Mouse (Mus musculus) forebrain, embryonic 12.5 days (tissue): Measurements from ENCODE around the gene Prkag3. TPM values are rescaled to one million over a fixed set of nuclear protein-coding genes. Genes with fewer than 3 reads are reported as not detected.

ENCODE experiments used
- ATAC-seq: fragments of 200-750 bp; cut with Nextera tagmentation; 2 replicates; pipeline ENCODE4 v1.8.0; 2017; ENCODE audit warnings: moderate TSS enrichment; ENCODE audit not compliant: low FRiP score
- H3K27ac ChIP-seq: fragments of 300-500 bp; sonication (generic); 2 replicates; pipeline ENCODE4 v1.5.1; 2016; ENCODE audit warnings: mild to moderate bottlenecking
- H3K27me3 ChIP-seq: fragments of 300-500 bp; sonication (generic); 2 replicates; pipeline ENCODE4 v1.6.1; 2016; ENCODE audit warnings: mild to moderate bottlenecking
- H3K36me3 ChIP-seq: fragments of 300-500 bp; sonication (generic); replicated peaks from 2 replicates; pipeline ENCODE4 v1.6.1; 2016; ENCODE audit warnings: mild to moderate bottlenecking
- H3K4me1 ChIP-seq: fragments of 300-500 bp; sonication (generic); 2 replicates; pipeline ENCODE4 v1.6.1; 2016
- H3K4me2 ChIP-seq: fragments of 300-500 bp; sonication (generic); 2 replicates; pipeline ENCODE4 v1.6.1; 2016; ENCODE audit warnings: mild to moderate bottlenecking, moderate library complexity
- H3K4me3 ChIP-seq: fragments of 300-500 bp; sonication (generic); replicated peaks from 2 replicates; pipeline ENCODE4 v1.5.1; 2016; ENCODE audit warnings: mild to moderate bottlenecking
- H3K9ac ChIP-seq: fragments of 300-500 bp; sonication (generic); 2 replicates; pipeline ENCODE4 v1.6.1; 2016; ENCODE audit warnings: mild to moderate bottlenecking
- H3K9me3 ChIP-seq: fragments of 300-500 bp; sonication (generic); 2 replicates; pipeline ENCODE4 v1.6.1; 2016
- WGBS: fragments of 180-500 bp; shearing (Covaris S2); methylation state at CpG from one replicate; pipeline ENCODE4 v1.1.7; 2016; 5-methylcytosine and 5-hydroxymethylcytosine counted together
- polyA plus RNA-seq: library from polyadenylated mRNA; unstranded; fragments of >200 nt; fragmentation: Nextera tagmentation; extraction: Ambion mirVana; gene quantifications from 2 replicates; pipeline ENCODE4 v1.2.1, GENCODE M21; 2016

Prkag3 gene
- polyA plus RNA-seq, 1 experiment from 2014 or later: not detected

- no peak for ATAC-seq
- WGBS: 83% methylated on average over 6 of the region's 6 CpGs
- no peaks in the 10 kb centered on the region for H3K36me3 ChIP-seq
- H3K9ac ChIP-seq: no peak overlapping the region
- H3K27me3 ChIP-seq: no peaks in the 10 kb centered on the region
- H3K4me1 ChIP-seq: no peaks in the 10 kb centered on the region
- H3K9me3 ChIP-seq: no peaks in the 10 kb centered on the region
- no peak overlapping the region for H3K27ac ChIP-seq
- H3K4me3 ChIP-seq: no peak overlapping the region
- no peak overlapping the region for H3K4me2 ChIP-seq
These were observed 27.4 kb downstream of the Prkag3 start for GRCm38 (mm10) chr1:74721657-74722056.

- ATAC-seq: no peak
- Histone ChIP-seq H3K4me3 (no peak overlapping the region), H3K4me1 (no peaks in the 10 kb centered on the region), H3K9me3 (no peaks in the 10 kb centered on the region), H3K9ac (no peak overlapping the region), H3K4me2 (no peak overlapping the region), H3K27ac (no peak overlapping the region), H3K27me3 (peaks cover 8% of the 10 kb centered on the region), H3K36me3 (no peaks in the 10 kb centered on the region)
- WGBS: 73% methylated on average over 3 of the region's 3 CpGs
These were observed 29.7 kb downstream of the Prkag3 start for GRCm38 (mm10) chr1:74719281-74719680.

- WGBS: 87% methylated on average over 8 of the region's 8 CpGs
- Histone ChIP-seq H3K27me3 (peaks cover 18% of the 10 kb centered on the region), H3K36me3 (no peaks in the 10 kb centered on the region), H3K4me1 (peaks cover 7% of the 10 kb centered on the region), H3K27ac (no peak overlapping the region), H3K9ac (no peak overlapping the region), H3K4me2 (no peak overlapping the region), H3K4me3 (no peak overlapping the region), H3K9me3 (no peaks in the 10 kb centered on the region)
- ATAC-seq: no peak
These were observed 30.9 kb downstream of the Prkag3 start for GRCm38 (mm10) chr1:74718113-74718512.

GRCm38 (mm10) chr1:74715886-74716285, 33.1 kb downstream of the Prkag3 start:
- H3K9me3 ChIP-seq: no peaks in the 10 kb centered on the region
- peaks cover 12% of the 10 kb centered on the region for H3K4me1 ChIP-seq
- H3K4me2 ChIP-seq: no peak overlapping the region
- no peak overlapping the region for H3K9ac ChIP-seq
- no peak overlapping the region for H3K4me3 ChIP-seq
- peaks cover 20% of the 10 kb centered on the region for H3K27me3 ChIP-seq
- WGBS: 86% methylated on average over 6 of the region's 6 CpGs
- no peak overlapping the region for H3K27ac ChIP-seq
- no peaks in the 10 kb centered on the region for H3K36me3 ChIP-seq
- ATAC-seq: no peak

GRCm38 (mm10) chr1:74715468-74715867, 33.6 kb downstream of the Prkag3 start:
- Histone ChIP-seq H3K9ac (no peak overlapping the region), H3K27ac (no peak overlapping the region), H3K4me2 (no peak overlapping the region), H3K4me1 (peaks cover 12% of the 10 kb centered on the region), H3K27me3 (peaks cover 20% of the 10 kb centered on the region), H3K36me3 (no peaks in the 10 kb centered on the region), H3K9me3 (no peaks in the 10 kb centered on the region), H3K4me3 (no peak overlapping the region)
- 82% methylated on average over 5 of the region's 5 CpGs for WGBS
- no peak for ATAC-seq

GRCm38 (mm10) chr1:74714967-74715366, 34.1 kb downstream of the Prkag3 start:
- Histone ChIP-seq H3K4me3 (no peak overlapping the region), H3K4me2 (no peak overlapping the region), H3K27me3 (peaks cover 20% of the 10 kb centered on the region), H3K36me3 (no peaks in the 10 kb centered on the region), H3K9ac (no peak overlapping the region), H3K27ac (no peak overlapping the region), H3K4me1 (peaks cover 12% of the 10 kb centered on the region), H3K9me3 (no peaks in the 10 kb centered on the region)
- ATAC-seq: no peak
- WGBS: 50% methylated on average over 2 of the region's 2 CpGs

- WGBS: 39% methylated on average over 12 of the region's 12 CpGs
- no peak overlapping the region for H3K27ac ChIP-seq
- no peaks in the 10 kb centered on the region for H3K9me3 ChIP-seq
- ATAC-seq: no peak
- peak overlapping the region; percentile 91 for H3K4me2 ChIP-seq
- H3K27me3 ChIP-seq: peaks cover 20% of the 10 kb centered on the region
- H3K9ac ChIP-seq: peak overlapping the region; percentile 56
- H3K36me3 ChIP-seq: no peaks in the 10 kb centered on the region
- peaks cover 12% of the 10 kb centered on the region for H3K4me1 ChIP-seq
- peak overlapping the region; percentile 49 for H3K4me3 ChIP-seq
These were observed 34.9 kb downstream of the Prkag3 start for GRCm38 (mm10) chr1:74713859-74714730.

- H3K9ac ChIP-seq: peak within 1 kb of the TSS; percentile 56
- H3K36me3 ChIP-seq: no peaks in the 10 kb centered on the region
- H3K4me1 ChIP-seq: peaks cover 12% of the 10 kb centered on the region
- H3K4me3 ChIP-seq: peak within 1 kb of the TSS; percentile 49
- H3K27ac ChIP-seq: no peak within 1 kb of the TSS
- ATAC-seq: no peak
- H3K9me3 ChIP-seq: no peaks in the 10 kb centered on the region
- peak within 1 kb of the TSS; percentile 91 for H3K4me2 ChIP-seq
- peaks cover 20% of the 10 kb centered on the region for H3K27me3 ChIP-seq
- 4% methylated on average over 35 of the region's 35 CpGs for WGBS
These were observed 35.7 kb downstream of the Prkag3 start, which contains the start of gene Cyp27a1 for GRCm38 (mm10) chr1:74713099-74713858. Gene Cyp27a1, plus strand, starts transcription at chr1:74713574.

GRCm38 (mm10) chr1:74712461-74713098, 36.4 kb downstream of the Prkag3 start:
- Histone ChIP-seq H3K9me3 (no peaks in the 10 kb centered on the region), H3K27ac (no peak overlapping the region), H3K27me3 (peaks cover 20% of the 10 kb centered on the region), H3K9ac (peak overlapping the region; percentile 56), H3K4me2 (peak overlapping the region; percentile 91), H3K4me1 (peaks cover 12% of the 10 kb centered on the region), H3K4me3 (peak overlapping the region; percentile 49), H3K36me3 (no peaks in the 10 kb centered on the region)
- 35% methylated on average over 5 of the region's 5 CpGs for WGBS
- ATAC-seq: no peak

- Histone ChIP-seq H3K4me1 (peaks cover 12% of the 10 kb centered on the region), H3K9ac (no peak overlapping the region), H3K9me3 (no peaks in the 10 kb centered on the region), H3K27ac (no peak overlapping the region), H3K4me3 (no peak overlapping the region), H3K4me2 (no peak overlapping the region), H3K36me3 (no peaks in the 10 kb centered on the region), H3K27me3 (peaks cover 20% of the 10 kb centered on the region)
- no peak for ATAC-seq
- WGBS: 79% methylated on average over 4 of the region's 4 CpGs
These were observed 37.0 kb downstream of the Prkag3 start for GRCm38 (mm10) chr1:74712046-74712445.

GRCm38 (mm10) chr1:74709566-74709965, 39.5 kb downstream of the Prkag3 start:
- H3K9me3 ChIP-seq: no peaks in the 10 kb centered on the region
- no peak overlapping the region for H3K27ac ChIP-seq
- no peaks in the 10 kb centered on the region for H3K36me3 ChIP-seq
- no peak overlapping the region for H3K4me3 ChIP-seq
- H3K4me1 ChIP-seq: peaks cover 12% of the 10 kb centered on the region
- H3K27me3 ChIP-seq: peaks cover 16% of the 10 kb centered on the region
- WGBS: 42% methylated on average over 6 of the region's 6 CpGs
- no peak for ATAC-seq
- no peak overlapping the region for H3K9ac ChIP-seq
- no peak overlapping the region for H3K4me2 ChIP-seq

- 81% methylated on average over 5 of the region's 5 CpGs for WGBS
- Histone ChIP-seq H3K4me3 (no peak overlapping the region), H3K9me3 (no peaks in the 10 kb centered on the region), H3K27ac (no peak overlapping the region), H3K9ac (no peak overlapping the region), H3K4me1 (no peaks in the 10 kb centered on the region; the same call in 1 of the 2 replicates), H3K27me3 (no peaks in the 10 kb centered on the region), H3K36me3 (peaks cover 27% of the 10 kb centered on the region), H3K4me2 (no peak overlapping the region)
- ATAC-seq: no peak
These were observed 44.0 kb downstream of the Prkag3 start for GRCm38 (mm10) chr1:74705016-74705415.
